ENCODE assay signal across 34 mouse cellular contexts in the genomic region with DNA sequence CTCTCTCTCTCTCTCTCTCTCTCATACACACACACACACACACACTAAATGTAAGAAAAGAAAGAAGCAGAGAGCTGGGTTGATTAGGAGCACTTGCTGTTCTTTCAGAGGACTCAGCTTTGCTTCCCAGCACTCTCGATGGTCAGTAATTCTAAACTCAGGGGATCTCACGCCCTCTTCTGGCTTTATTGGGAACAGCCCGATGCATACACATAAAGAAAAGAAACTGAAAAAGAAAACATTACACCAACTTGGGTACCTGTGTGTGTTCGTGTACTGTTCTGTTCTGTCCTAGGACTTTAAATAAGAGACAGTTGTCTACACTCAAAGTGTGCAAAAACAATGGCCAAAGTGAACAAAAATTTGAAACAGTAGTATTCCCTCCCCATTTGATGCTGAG. TPM values are rescaled to one million over a fixed set of nuclear protein-coding genes. Genes with fewer than 3 reads are reported as not detected.
DNase-seq lines count a peak whose midpoint lies in the region; ATAC-seq and TF ChIP-seq lines count a peak whose summit lies in the region.
"Had no signal": no experiment of that assay in that cellular context is flagged by ENCODE, and none has a peak within 500 bp of the region (broad histone marks: within the 10 kb centered on the region; RNA-seq: fewer than 3 reads in every experiment).

No protein-coding gene starts in this region.

- no peak overlapping the region for H3K9ac ChIP-seq in liver, embryonic 14.5 days (replicated peaks)
- H3K9ac ChIP-seq: embryonic facial prominence, embryonic 12.5 days; forebrain, embryonic 15.5 days; heart, embryonic 13.5 days; hindbrain, embryonic 14.5 days; limb, embryonic 15.5 days; midbrain, embryonic 12.5 days; neural tube, embryonic 12.5 days had no signal

- WGBS in liver, embryonic 14.5 days (ENCODE audit: insufficient replicate concordance): 43% methylated on average over 4 of the region's 4 CpGs

- no peaks in the 10 kb centered on the region for H3K4me1 ChIP-seq in liver, embryonic 14.5 days (replicated peaks; ENCODE audit: control insufficient read depth in 2 of 2, insufficient read depth in 2 of 2, low read length in 1 of 2)
- peaks cover 11% of the 10 kb centered on the region for H3K4me1 ChIP-seq in E14TG2a.4 (replicated peaks; ENCODE audit: low read depth, low read length)
- H3K4me1 ChIP-seq: embryonic facial prominence, embryonic 12.5 days; forebrain, embryonic 15.5 days; heart, embryonic 13.5 days; limb, embryonic 10.5 days; limb, embryonic 15.5 days; neural tube, embryonic 12.5 days had no signal

- H3K36me3 ChIP-seq in liver, embryonic 14.5 days (replicated peaks; ENCODE audit: control insufficient read depth, insufficient read depth, low read depth): no peaks in the 10 kb centered on the region
- no peaks in the 10 kb centered on the region for H3K36me3 ChIP-seq in E14TG2a.4 (ENCODE audit: insufficient read depth, low read length)
- H3K36me3 ChIP-seq: embryonic facial prominence, embryonic 12.5 days; forebrain, embryonic 10.5 days; forebrain, embryonic 15.5 days; G1E; heart, embryonic 13.5 days; limb, embryonic 10.5 days; limb, embryonic 15.5 days; midbrain, embryonic 12.5 days; neural tube, embryonic 12.5 days had no signal

- no peaks in the 10 kb centered on the region for H3K27me3 ChIP-seq in liver, embryonic 14.5 days (ENCODE audit: control insufficient read depth, insufficient read depth, low read length)
- no peaks in the 10 kb centered on the region for H3K27me3 ChIP-seq in E14TG2a.4 (ENCODE audit: insufficient read depth, low read length)
- H3K27me3 ChIP-seq: embryonic facial prominence, embryonic 12.5 days; forebrain, embryonic 15.5 days; neural tube, embryonic 12.5 days; Patski had no signal

- TF ChIP-seq CTCF in liver, embryonic 14.5 days (IDR thresholded peaks at IDR 0.05; ENCODE audit: low read depth): peak; percentile 16; the same call in 1 of the 2 replicates
- peak; percentile 59 for TF ChIP-seq CTCF in E14TG2a.4 (conservative IDR thresholded peaks at IDR 0.05; ENCODE audit: low read length)

- DNase-seq in liver, embryonic 14.5 days (ENCODE audit: low read depth in 3 of 3, low spot score in 3 of 3): no peak
- DNase-seq in liver (no peak), ZHBTc4 (ENCODE audit: low read depth, low spot score) (peak; percentile 37)
- no peak for DNase-seq in lung, postnatal 10 days
- no peak for DNase-seq in cerebellum, adult 18-20 months
- DNase-seq in right cerebral cortex, adult 18-20 months: no peak
- DNase-seq: adrenal gland, adult 2 months; adrenal gland, postnatal 36 days; cerebellum, adult 8-10 months; cerebellum, postnatal 25 days; gastrocnemius, postnatal 10 days; heart, postnatal 10 days; kidney, adult 11 months; kidney, postnatal 4 days; layer of hippocampus, adult 9-11 months; lung, postnatal 4 days; thymus, postnatal 4 days had no signal

- ATAC-seq in liver, embryonic 14.5 days (ENCODE audit: insufficient read depth): no peak
- ATAC-seq: forebrain, embryonic 15.5 days; inflammation-experienced regulatory T-cells, adult 6 months; Patski had no signal

- no peaks in the 10 kb centered on the region for H3K9me3 ChIP-seq in liver, embryonic 14.5 days (ENCODE audit: control insufficient read depth, low read length)
- no peaks in the 10 kb centered on the region for H3K9me3 ChIP-seq in E14TG2a.4 (ENCODE audit: low read length)
- H3K9me3 ChIP-seq: embryonic facial prominence, embryonic 12.5 days; forebrain, embryonic 10.5 days; forebrain, embryonic 15.5 days; G1E; heart, embryonic 13.5 days; limb, embryonic 10.5 days; limb, embryonic 15.5 days; midbrain, embryonic 12.5 days; neural tube, embryonic 12.5 days had no signal

- no peak overlapping the region for H3K4me2 ChIP-seq in liver, embryonic 14.5 days (ENCODE audit: low read depth)
- H3K4me2 ChIP-seq: embryonic facial prominence, embryonic 12.5 days; forebrain, embryonic 15.5 days; heart, embryonic 13.5 days; hindbrain, embryonic 14.5 days; limb, embryonic 15.5 days; midbrain, embryonic 12.5 days; neural tube, embryonic 12.5 days had no signal

- TF ChIP-seq EP300 in liver, embryonic 14.5 days (IDR thresholded peaks at IDR 0.05; ENCODE audit: low read depth): no peak

- H3K27ac ChIP-seq in liver, embryonic 14.5 days: no peak overlapping the region
- H3K27ac ChIP-seq: embryonic facial prominence, embryonic 12.5 days; forebrain, embryonic 10.5 days; forebrain, embryonic 15.5 days; heart, embryonic 13.5 days; hindbrain, embryonic 14.5 days; limb, embryonic 10.5 days; limb, embryonic 15.5 days; midbrain, embryonic 12.5 days; neural tube, embryonic 12.5 days had no signal

- no peak overlapping the region for H3K4me3 ChIP-seq in liver, embryonic 14.5 days (ENCODE audit: insufficient read depth in 1 of 2, low read depth in 2 of 2, low read length in 2 of 2)
- no peak overlapping the region for H3K4me3 ChIP-seq in E14TG2a.4 (replicated peaks; ENCODE audit: low read length)
- H3K4me3 ChIP-seq: embryonic facial prominence, embryonic 12.5 days; forebrain, embryonic 10.5 days; forebrain, embryonic 15.5 days; heart, embryonic 13.5 days; limb, embryonic 10.5 days; limb, embryonic 15.5 days; megakaryocyte, embryonic 14.5 days; midbrain, embryonic 12.5 days; myocyte; neural tube, embryonic 12.5 days had no signal

RNA-seq across cellular contexts. Expression of gene Gjb1, which starts 37.5 kb away (rescaled TPM):
- polyA plus RNA-seq in liver, embryonic 14.5 days (2012; rRNA removed): 42.1 and 62.5 TPM in 2 replicates
- 52.5 and 56.6 TPM in 2 replicates for polyA plus RNA-seq in liver, embryonic 14.5 days (2014; fragmentation: Nextera tagmentation; extraction: Ambion mirVana)
- polyA plus RNA-seq: C2C12; embryonic facial prominence, embryonic 12.5 days; forebrain, embryonic 10.5 days; G1E; inflammation-experienced regulatory T-cells, adult 6 months; limb, embryonic 10.5 days; midbrain, embryonic 12.5 days; myocyte; testis, adult 2 months had no signal

RNA-seq across cellular contexts. Expression of gene Nlgn3, which starts 39.7 kb away (rescaled TPM):
- polyA plus RNA-seq in liver, embryonic 14.5 days (2012; rRNA removed): 0.03 and 0.06 TPM in 2 replicates
- 0.05 and 0.08 TPM in 2 replicates for polyA plus RNA-seq in liver, embryonic 14.5 days (2014; fragmentation: Nextera tagmentation; extraction: Ambion mirVana)
- polyA plus RNA-seq: C2C12, myocyte had no signal
